Mouse (Mus musculus): Measurements from ENCODE around the gene Pola1. TPM values are rescaled to one million over a fixed set of nuclear protein-coding genes. Genes with fewer than 3 reads are reported as not detected.

Pola1 gene
- polyA plus RNA-seq, 1 experiment from 2014 or later: 26.2 TPM

- Histone ChIP-seq H3K36me3 (ENCODE audit: control insufficient read depth, insufficient read depth, low read length) (no peaks in the 10 kb centered on the region), H3K27ac (replicated peaks; ENCODE audit: low read depth, low read length) (no peak overlapping the region), H3K4me2 (ENCODE audit: low read depth, severe bottlenecking) (no peak overlapping the region), H3K9me3 (ENCODE audit: control insufficient read depth, low read length) (no peaks in the 10 kb centered on the region), H3K9ac (ENCODE audit: low read length) (no peak overlapping the region), H3K27me3 (ENCODE audit: control insufficient read depth, insufficient read depth, low read length) (peaks cover 58% of the 10 kb centered on the region), H3K4me3 (ENCODE audit: low read depth, low read length) (no peak overlapping the region), H3K4me1 (ENCODE audit: control insufficient read depth, insufficient read depth, low read length) (no peaks in the 10 kb centered on the region)
- ATAC-seq (ENCODE audit: insufficient number of reproducible peaks, low FRiP score, low TSS enrichment, low read depth): no peak
- no peak for DNase-seq (ENCODE audit: low spot score)
- 18% methylated on average over 10 of the region's 10 CpGs for WGBS
Observed at GRCm38 (mm10) chrX:93300183-93300815, 331.7 kb downstream of the Pola1 start.

GRCm38 (mm10) chrX:93299771-93300170 is 332.2 kb downstream of the Pola1 start:
- peaks cover 63% of the 10 kb centered on the region for H3K27me3 ChIP-seq (ENCODE audit: control insufficient read depth, insufficient read depth, low read length)
- no peak overlapping the region for H3K9ac ChIP-seq (ENCODE audit: low read length)
- no peaks in the 10 kb centered on the region for H3K9me3 ChIP-seq (ENCODE audit: control insufficient read depth, low read length)
- H3K4me3 ChIP-seq (ENCODE audit: low read depth, low read length): no peak overlapping the region
- 19% methylated on average over 6 of the region's 6 CpGs for WGBS
- no peaks in the 10 kb centered on the region for H3K36me3 ChIP-seq (ENCODE audit: control insufficient read depth, insufficient read depth, low read length)
- no peak for ATAC-seq (ENCODE audit: insufficient number of reproducible peaks, low FRiP score, low TSS enrichment, low read depth)
- H3K4me2 ChIP-seq (ENCODE audit: low read depth, severe bottlenecking): no peak overlapping the region
- H3K4me1 ChIP-seq (ENCODE audit: control insufficient read depth, insufficient read depth, low read length): no peaks in the 10 kb centered on the region
- no peak overlapping the region for H3K27ac ChIP-seq (replicated peaks; ENCODE audit: low read depth, low read length)
- no peak for DNase-seq (ENCODE audit: low spot score)

GRCm38 (mm10) chrX:93299046-93299626 is 332.8 kb downstream of the Pola1 start:
- Histone ChIP-seq H3K4me2 (ENCODE audit: low read depth, severe bottlenecking) (peak overlapping the region; percentile 24; the same call in 1 of the 2 replicates), H3K4me1 (ENCODE audit: control insufficient read depth, insufficient read depth, low read length) (no peaks in the 10 kb centered on the region), H3K9ac (ENCODE audit: low read length) (no peak overlapping the region), H3K9me3 (ENCODE audit: control insufficient read depth, low read length) (no peaks in the 10 kb centered on the region), H3K27me3 (ENCODE audit: control insufficient read depth, insufficient read depth, low read length) (peaks cover 69% of the 10 kb centered on the region), H3K36me3 (ENCODE audit: control insufficient read depth, insufficient read depth, low read length) (no peaks in the 10 kb centered on the region), H3K27ac (replicated peaks; ENCODE audit: low read depth, low read length) (no peak overlapping the region), H3K4me3 (ENCODE audit: low read depth, low read length) (no peak overlapping the region)
- 7% methylated on average over 37 of the region's 43 CpGs for WGBS
- DNase-seq (ENCODE audit: low spot score) (no peak), ATAC-seq (ENCODE audit: insufficient number of reproducible peaks, low FRiP score, low TSS enrichment, low read depth) (no peak; the same call in 1 of the 2 replicates)

GRCm38 (mm10) chrX:93297001-93297441 is 334.9 kb downstream of the Pola1 start:
- DNase-seq (ENCODE audit: low spot score) (peak; percentile 47), ATAC-seq (ENCODE audit: insufficient number of reproducible peaks, low FRiP score, low TSS enrichment, low read depth) (peak; percentile 42; the same call in 1 of the 2 replicates)
- Histone ChIP-seq H3K4me1 (ENCODE audit: control insufficient read depth, insufficient read depth, low read length) (no peaks in the 10 kb centered on the region), H3K36me3 (ENCODE audit: control insufficient read depth, insufficient read depth, low read length) (no peaks in the 10 kb centered on the region), H3K4me2 (ENCODE audit: low read depth, severe bottlenecking) (peak overlapping the region; percentile 33), H3K9ac (ENCODE audit: low read length) (no peak overlapping the region), H3K27me3 (ENCODE audit: control insufficient read depth, insufficient read depth, low read length) (peaks cover 82% of the 10 kb centered on the region), H3K9me3 (ENCODE audit: control insufficient read depth, low read length) (no peaks in the 10 kb centered on the region), H3K27ac (replicated peaks; ENCODE audit: low read depth, low read length) (no peak overlapping the region), H3K4me3 (ENCODE audit: low read depth, low read length) (peak overlapping the region; percentile 15; the same call in 1 of the 2 replicates)
- 10% methylated on average over 36 of the region's 40 CpGs for WGBS

- Histone ChIP-seq H3K36me3 (ENCODE audit: control insufficient read depth, insufficient read depth, low read length) (no peaks in the 10 kb centered on the region), H3K4me1 (ENCODE audit: control insufficient read depth, insufficient read depth, low read length) (no peaks in the 10 kb centered on the region), H3K4me2 (ENCODE audit: low read depth, severe bottlenecking) (no peak overlapping the region), H3K27ac (replicated peaks; ENCODE audit: low read depth, low read length) (no peak overlapping the region), H3K9me3 (ENCODE audit: control insufficient read depth, low read length) (no peaks in the 10 kb centered on the region), H3K9ac (ENCODE audit: low read length) (no peak overlapping the region), H3K4me3 (ENCODE audit: low read depth, low read length) (no peak overlapping the region), H3K27me3 (ENCODE audit: control insufficient read depth, insufficient read depth, low read length) (peaks cover 82% of the 10 kb centered on the region)
- DNase-seq (ENCODE audit: low spot score): no peak
- WGBS: 14% methylated on average over 5 of the region's 5 CpGs
- ATAC-seq (ENCODE audit: insufficient number of reproducible peaks, low FRiP score, low TSS enrichment, low read depth): no peak
Observed at GRCm38 (mm10) chrX:93295819-93296218, 336.1 kb downstream of the Pola1 start.

GRCm38 (mm10) chrX:93294736-93295490 is 337.0 kb downstream of the Pola1 start:
- peak; percentile 29 for DNase-seq (ENCODE audit: low spot score)
- Histone ChIP-seq H3K9ac (ENCODE audit: low read length) (no peak overlapping the region), H3K9me3 (ENCODE audit: control insufficient read depth, low read length) (no peaks in the 10 kb centered on the region), H3K4me3 (ENCODE audit: low read depth, low read length) (no peak overlapping the region), H3K36me3 (ENCODE audit: control insufficient read depth, insufficient read depth, low read length) (no peaks in the 10 kb centered on the region), H3K4me1 (ENCODE audit: control insufficient read depth, insufficient read depth, low read length) (no peaks in the 10 kb centered on the region), H3K4me2 (ENCODE audit: low read depth, severe bottlenecking) (no peak overlapping the region), H3K27me3 (ENCODE audit: control insufficient read depth, insufficient read depth, low read length) (peaks cover 83% of the 10 kb centered on the region), H3K27ac (replicated peaks; ENCODE audit: low read depth, low read length) (no peak overlapping the region)
- no peak for ATAC-seq (ENCODE audit: insufficient number of reproducible peaks, low FRiP score, low TSS enrichment, low read depth)
- 14% methylated on average over 24 of the region's 25 CpGs for WGBS

- WGBS: 18% methylated on average over 6 of the region's 6 CpGs
- no peak overlapping the region for H3K4me3 ChIP-seq (ENCODE audit: low read depth, low read length)
- H3K27me3 ChIP-seq (ENCODE audit: control insufficient read depth, insufficient read depth, low read length): peaks cover 82% of the 10 kb centered on the region
- no peak overlapping the region for H3K27ac ChIP-seq (replicated peaks; ENCODE audit: low read depth, low read length)
- peak; percentile 22 for DNase-seq (ENCODE audit: low spot score)
- H3K4me2 ChIP-seq (ENCODE audit: low read depth, severe bottlenecking): no peak overlapping the region
- no peak overlapping the region for H3K9ac ChIP-seq (ENCODE audit: low read length)
- H3K9me3 ChIP-seq (ENCODE audit: control insufficient read depth, low read length): no peaks in the 10 kb centered on the region
- H3K4me1 ChIP-seq (ENCODE audit: control insufficient read depth, insufficient read depth, low read length): no peaks in the 10 kb centered on the region
- ATAC-seq (ENCODE audit: insufficient number of reproducible peaks, low FRiP score, low TSS enrichment, low read depth): no peak
- H3K36me3 ChIP-seq (ENCODE audit: control insufficient read depth, insufficient read depth, low read length): no peaks in the 10 kb centered on the region
Observed at GRCm38 (mm10) chrX:93292031-93292430, 339.9 kb downstream of the Pola1 start.

- ATAC-seq (ENCODE audit: insufficient number of reproducible peaks, low FRiP score, low TSS enrichment, low read depth): no peak
- H3K36me3 ChIP-seq (ENCODE audit: control insufficient read depth, insufficient read depth, low read length): no peaks in the 10 kb centered on the region
- H3K27ac ChIP-seq (replicated peaks; ENCODE audit: low read depth, low read length): no peak overlapping the region
- no peak overlapping the region for H3K4me2 ChIP-seq (ENCODE audit: low read depth, severe bottlenecking)
- H3K9me3 ChIP-seq (ENCODE audit: control insufficient read depth, low read length): no peaks in the 10 kb centered on the region
- H3K4me1 ChIP-seq (ENCODE audit: control insufficient read depth, insufficient read depth, low read length): no peaks in the 10 kb centered on the region
- H3K27me3 ChIP-seq (ENCODE audit: control insufficient read depth, insufficient read depth, low read length): peaks cover 85% of the 10 kb centered on the region
- DNase-seq (ENCODE audit: low spot score): peak; percentile 23
- H3K4me3 ChIP-seq (ENCODE audit: low read depth, low read length): no peak overlapping the region
- no peak overlapping the region for H3K9ac ChIP-seq (ENCODE audit: low read length)
- WGBS: 19% methylated on average over 12 of the region's 12 CpGs
Observed at GRCm38 (mm10) chrX:93289851-93290380, 342.0 kb downstream of the Pola1 start.

Data from limb, embryonic 11.5 days (tissue).